Mouse (Mus musculus) forebrain, embryonic 15.5 days (tissue): ENCODE results near the gene Clstn1. TPM values are rescaled to one million over a fixed set of nuclear protein-coding genes. Genes with fewer than 3 reads are reported as not detected.
A peak's percentile ranks its signal among the peaks of the same experiment; 100 is the strongest.

Experiments
- ATAC-seq: fragments of 200-750 bp; cut with Nextera tagmentation; replicated peaks from 2 replicates; pipeline ENCODE4 v1.8.0; 2017; ENCODE audit warnings: mild to moderate bottlenecking, moderate TSS enrichment, moderate library complexity
- H3K27ac ChIP-seq: fragments of 300-500 bp; sonication (generic); replicated peaks from 2 replicates; pipeline ENCODE4 v1.5.1; 2015; ENCODE audit warnings: mild to moderate bottlenecking, inconsistent platforms
- H3K27me3 ChIP-seq: fragments of 300-500 bp; sonication (generic); 2 replicates; pipeline ENCODE4 v1.6.1; 2015; ENCODE audit warnings: inconsistent platforms
- H3K36me3 ChIP-seq: fragments of 300-500 bp; sonication (generic); 2 replicates; pipeline ENCODE4 v1.6.1; 2015; ENCODE audit warnings: mild to moderate bottlenecking, inconsistent platforms
- H3K4me1 ChIP-seq: fragments of 300-500 bp; sonication (generic); 2 replicates; pipeline ENCODE4 v1.6.1; 2015; ENCODE audit warnings: inconsistent platforms
- H3K4me2 ChIP-seq: fragments of 300-500 bp; sonication (generic); replicated peaks from 2 replicates; pipeline ENCODE4 v1.6.1; 2015; ENCODE audit warnings: mild to moderate bottlenecking, inconsistent platforms
- H3K4me3 ChIP-seq: fragments of 300-500 bp; sonication (generic); 2 replicates; pipeline ENCODE4 v1.5.1; 2015; ENCODE audit warnings: mild to moderate bottlenecking, inconsistent platforms
- H3K9ac ChIP-seq: fragments of 300-500 bp; sonication (generic); replicated peaks from 2 replicates; pipeline ENCODE4 v1.6.1; 2015; ENCODE audit warnings: mild to moderate bottlenecking, inconsistent platforms
- H3K9me3 ChIP-seq: fragments of 300-500 bp; sonication (generic); 2 replicates; pipeline ENCODE4 v1.6.1; 2016; ENCODE audit warnings: inconsistent platforms
- WGBS: fragments of 180-500 bp; shearing (Covaris S2); methylation state at CpG from one replicate; pipeline ENCODE4 v1.1.7; 2015; ENCODE audit warnings: mixed read lengths; 5-methylcytosine and 5-hydroxymethylcytosine counted together
- polyA plus RNA-seq: library from polyadenylated mRNA; unstranded; fragments of >200 nt; fragmentation: Nextera tagmentation; extraction: Ambion mirVana; gene quantifications from 2 replicates; pipeline ENCODE4 v1.2.1, GENCODE M21; 2015

Clstn1 gene
- polyA plus RNA-seq, 1 experiment from 2014 or later = 111 TPM

DNA sequence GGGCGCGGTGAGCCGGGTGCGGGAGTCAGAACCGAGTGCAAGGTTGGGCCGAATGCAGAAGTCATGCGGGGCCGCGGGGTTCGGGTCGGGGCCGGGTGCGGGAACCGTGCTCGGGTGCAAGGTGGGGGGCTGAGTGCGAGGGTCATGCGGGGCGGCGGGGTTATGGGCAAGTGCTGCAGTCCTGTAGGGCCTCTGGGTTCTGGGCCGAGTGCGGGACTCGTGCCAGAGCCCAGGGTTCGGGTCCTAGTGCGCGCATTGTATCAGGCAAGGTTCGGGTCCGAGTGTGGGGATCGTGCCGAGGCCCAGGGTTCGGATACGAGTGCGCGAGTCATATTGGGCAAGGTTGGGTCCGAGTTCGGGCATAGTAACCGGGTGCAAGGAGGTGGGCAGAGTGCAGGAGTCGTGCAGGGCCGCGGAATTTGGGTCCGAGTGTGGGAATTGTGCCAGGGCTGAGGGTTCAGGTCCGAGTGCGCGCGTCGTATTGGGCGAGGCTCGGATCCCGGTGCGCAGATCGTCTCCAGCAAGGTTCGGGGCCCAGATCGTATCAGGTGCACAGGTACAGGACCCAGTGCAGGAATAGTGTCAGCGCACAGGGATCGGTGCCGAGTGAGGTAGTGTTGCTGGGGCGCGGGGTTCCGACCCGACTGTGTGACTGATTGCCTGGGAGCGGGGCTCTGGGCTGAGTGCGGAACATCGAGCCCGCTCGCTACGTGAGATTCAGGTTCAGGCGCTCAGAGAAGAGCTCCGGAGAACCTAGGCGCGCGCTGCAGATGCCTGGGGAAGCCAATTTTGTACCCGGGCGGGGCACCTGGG, 721 bp downstream of the Clstn1 start:
- Histone ChIP-seq H3K27me3 (no peaks in the 10 kb centered on the region), H3K4me3 (peak overlapping the region; percentile 90), H3K4me2 (peak overlapping the region; percentile 99), H3K36me3 (no peaks in the 10 kb centered on the region), H3K4me1 (peaks cover 31% of the 10 kb centered on the region), H3K9me3 (no peaks in the 10 kb centered on the region), H3K9ac (peak overlapping the region; percentile 88), H3K27ac (peak overlapping the region; percentile 75)
- under 1% methylated on average over 72 of the region's 72 CpGs for WGBS
- ATAC-seq = peak; percentile 49

DNA sequence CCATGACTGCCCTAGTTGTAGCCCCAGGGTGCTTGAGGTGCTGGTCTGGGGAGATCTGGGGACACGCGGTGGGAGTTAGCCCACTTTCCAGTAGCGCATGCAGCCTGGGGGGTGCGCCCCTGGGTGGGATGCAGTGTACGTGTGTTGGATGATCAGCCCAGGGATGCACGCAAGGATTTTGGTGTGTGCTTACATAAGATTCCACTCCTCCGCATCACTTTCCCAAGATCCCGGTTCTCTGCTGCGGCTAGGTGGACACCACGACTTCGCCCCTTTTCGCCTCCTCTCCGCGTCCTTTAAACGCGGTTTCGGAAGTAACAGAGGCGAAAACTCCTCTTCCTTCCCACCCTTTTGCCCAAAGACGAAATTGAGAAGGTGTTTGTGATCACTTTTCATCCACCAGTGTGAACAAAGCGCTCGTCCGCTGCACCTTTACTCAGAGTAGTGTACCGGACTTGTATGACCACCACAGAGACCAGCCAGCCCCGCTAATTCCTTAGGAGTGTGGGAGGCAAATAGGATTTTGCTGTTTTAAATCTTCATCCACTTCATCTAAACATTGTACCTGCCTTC, 1.4 kb downstream of the Clstn1 start:
- Histone ChIP-seq H3K9me3 (no peaks in the 10 kb centered on the region), H3K4me1 (peaks cover 31% of the 10 kb centered on the region), H3K27ac (peak overlapping the region; percentile 14; the same call in 1 of the 2 replicates), H3K9ac (peak overlapping the region; percentile 88), H3K36me3 (no peaks in the 10 kb centered on the region), H3K4me3 (peak overlapping the region; percentile 90), H3K4me2 (peak overlapping the region; percentile 99), H3K27me3 (no peaks in the 10 kb centered on the region)
- no peak for ATAC-seq
- 2% methylated on average over 24 of the region's 24 CpGs for WGBS

DNA sequence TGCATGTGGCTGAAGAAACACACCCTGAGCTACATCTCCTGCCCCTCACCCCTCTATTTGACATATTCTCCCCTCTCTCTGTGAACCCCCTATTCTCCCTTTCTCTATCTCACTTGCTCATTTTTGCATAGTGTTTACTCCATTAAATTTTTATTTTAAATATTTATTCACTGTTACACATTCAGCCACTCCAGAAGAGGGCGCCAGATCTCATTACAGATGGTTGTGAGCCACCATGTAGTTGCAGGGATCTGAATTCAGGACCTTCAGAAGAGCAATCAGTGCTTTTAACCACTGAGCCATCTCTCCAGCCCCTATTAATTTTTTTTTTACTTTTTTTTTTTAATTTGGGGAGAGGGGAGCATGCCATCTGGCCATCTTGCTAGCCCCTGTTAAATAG, 3.9 kb downstream of the Clstn1 start:
- WGBS = 81% methylated on average over 1 of the region's 1 CpGs
- no peaks in the 10 kb centered on the region for H3K36me3 ChIP-seq
- H3K4me1 ChIP-seq = peaks cover 38% of the 10 kb centered on the region
- H3K27ac ChIP-seq = no peak overlapping the region
- H3K27me3 ChIP-seq = no peaks in the 10 kb centered on the region
- no peak overlapping the region for H3K4me3 ChIP-seq
- no peak overlapping the region for H3K9ac ChIP-seq
- H3K9me3 ChIP-seq = no peaks in the 10 kb centered on the region
- H3K4me2 ChIP-seq = no peak overlapping the region
- ATAC-seq = no peak

GRCm38 (mm10) chr4:149591486-149591885, 5.2 kb downstream of the Clstn1 start:
- Histone ChIP-seq H3K27me3 (no peaks in the 10 kb centered on the region), H3K9ac (no peak overlapping the region), H3K9me3 (no peaks in the 10 kb centered on the region), H3K4me1 (peaks cover 34% of the 10 kb centered on the region), H3K4me3 (no peak overlapping the region), H3K4me2 (no peak overlapping the region), H3K36me3 (no peaks in the 10 kb centered on the region), H3K27ac (no peak overlapping the region)
- 97% methylated on average over 2 of the region's 2 CpGs for WGBS
- ATAC-seq = no peak

DNA sequence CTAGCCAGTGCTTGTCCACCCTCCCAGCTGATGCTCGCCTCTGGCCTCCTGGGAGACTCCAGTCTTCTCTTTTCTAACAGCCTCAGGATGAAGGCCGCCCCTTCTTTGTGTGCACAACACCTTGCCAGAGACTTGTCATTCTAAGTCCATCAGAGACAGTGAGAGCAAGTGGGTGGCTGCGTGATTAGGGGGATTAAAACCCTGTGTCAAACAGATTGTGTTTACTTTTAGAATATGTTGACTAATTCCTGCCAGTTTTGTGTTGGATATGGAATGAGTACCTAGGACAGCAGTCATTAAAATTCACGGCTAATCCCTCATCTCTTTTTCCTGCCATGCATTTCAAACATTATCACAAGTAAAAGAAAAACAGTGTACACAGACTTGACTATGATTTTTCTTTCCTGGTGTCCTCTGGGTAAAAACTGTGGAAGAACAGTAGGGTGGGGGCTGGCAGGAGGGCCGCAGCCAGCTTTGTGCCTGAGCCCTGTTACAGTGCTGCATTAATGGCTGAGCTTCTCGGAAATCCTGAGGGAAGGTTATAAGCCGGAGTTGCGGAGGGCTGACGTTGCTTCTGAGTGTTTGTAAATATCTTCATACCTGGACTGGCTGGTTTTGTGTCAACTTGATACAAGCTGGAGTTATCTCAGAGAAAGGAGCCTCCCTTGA, 8.8 kb downstream of the Clstn1 start:
- WGBS = 47% methylated on average over 9 of the region's 9 CpGs
- Histone ChIP-seq H3K27ac (peak overlapping the region; percentile 75), H3K4me3 (no peak overlapping the region), H3K9ac (no peak overlapping the region), H3K4me2 (no peak overlapping the region), H3K4me1 (peaks cover 18% of the 10 kb centered on the region), H3K36me3 (no peaks in the 10 kb centered on the region), H3K27me3 (no peaks in the 10 kb centered on the region), H3K9me3 (no peaks in the 10 kb centered on the region)
- peak; percentile 74 for ATAC-seq

GRCm38 (mm10) chr4:149597641-149598208, 11.5 kb downstream of the Clstn1 start:
- no peak overlapping the region for H3K4me3 ChIP-seq
- H3K9me3 ChIP-seq = no peaks in the 10 kb centered on the region
- no peaks in the 10 kb centered on the region for H3K36me3 ChIP-seq
- peaks cover 24% of the 10 kb centered on the region for H3K4me1 ChIP-seq
- H3K4me2 ChIP-seq = no peak overlapping the region
- 68% methylated on average over 12 of the region's 12 CpGs for WGBS
- no peak overlapping the region for H3K9ac ChIP-seq
- ATAC-seq = no peak
- no peak overlapping the region for H3K27ac ChIP-seq
- no peaks in the 10 kb centered on the region for H3K27me3 ChIP-seq

DNA sequence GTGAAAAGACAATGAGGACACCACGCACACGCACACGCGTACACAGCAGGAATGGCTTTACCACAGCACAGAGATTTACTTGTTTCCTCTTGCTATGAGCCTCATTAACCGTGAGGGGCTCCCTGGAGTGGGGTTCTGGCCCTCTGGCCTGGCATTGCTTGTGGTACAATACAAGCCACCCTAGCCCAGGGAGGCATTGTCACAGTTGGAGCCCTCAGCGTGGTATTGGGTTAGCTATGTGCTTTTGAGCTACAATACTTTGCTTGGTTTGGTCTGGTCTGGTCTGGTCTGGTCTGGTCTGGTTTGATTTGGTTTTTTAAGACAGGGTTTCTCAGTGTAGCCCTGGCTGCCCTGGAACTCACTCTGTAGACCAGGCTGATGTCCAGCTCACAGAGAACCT, 13.3 kb downstream of the Clstn1 start:
- Histone ChIP-seq H3K27me3 (no peaks in the 10 kb centered on the region), H3K9ac (no peak overlapping the region), H3K4me3 (no peak overlapping the region), H3K27ac (no peak overlapping the region), H3K4me1 (peaks cover 23% of the 10 kb centered on the region), H3K36me3 (no peaks in the 10 kb centered on the region), H3K4me2 (no peak overlapping the region), H3K9me3 (no peaks in the 10 kb centered on the region)
- no peak for ATAC-seq
- whole genome bisulfite sequencing = 83% methylated on average over 6 of the region's 6 CpGs

DNA sequence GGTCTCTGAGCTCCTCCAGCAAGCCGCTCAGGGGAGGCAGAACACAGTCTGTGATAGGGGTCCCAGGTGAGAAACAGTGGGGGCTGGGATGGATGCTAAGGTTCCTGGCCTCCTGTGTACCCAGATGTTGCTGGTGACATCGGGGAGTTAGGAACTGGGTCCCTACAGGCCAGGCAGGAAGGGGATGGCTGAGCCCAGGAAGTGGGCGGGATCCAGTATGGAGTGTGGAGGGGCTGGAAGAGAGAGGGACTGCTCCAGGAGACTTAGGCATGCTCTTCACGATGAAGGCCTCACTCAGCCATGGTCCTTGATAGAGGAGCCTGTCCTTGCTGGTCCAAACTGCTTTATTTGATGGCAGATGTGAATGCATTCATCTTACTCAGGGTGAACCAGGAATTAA, 13.9 kb downstream of the Clstn1 start:
- Histone ChIP-seq H3K9me3 (no peaks in the 10 kb centered on the region), H3K4me2 (no peak overlapping the region), H3K4me3 (no peak overlapping the region), H3K27me3 (no peaks in the 10 kb centered on the region), H3K9ac (no peak overlapping the region), H3K4me1 (peaks cover 18% of the 10 kb centered on the region), H3K36me3 (no peaks in the 10 kb centered on the region), H3K27ac (no peak overlapping the region)
- 96% methylated on average over 4 of the region's 4 CpGs for WGBS
- no peak for ATAC-seq

- Histone ChIP-seq H3K27ac (no peak overlapping the region), H3K9me3 (no peaks in the 10 kb centered on the region), H3K4me2 (no peak overlapping the region), H3K36me3 (no peaks in the 10 kb centered on the region), H3K4me1 (peaks cover 15% of the 10 kb centered on the region), H3K4me3 (no peak overlapping the region), H3K9ac (no peak overlapping the region), H3K27me3 (no peaks in the 10 kb centered on the region)
- no peak for ATAC-seq
- WGBS = 19% methylated on average over 4 of the region's 4 CpGs
These were observed 15.2 kb downstream of the Clstn1 start for GRCm38 (mm10) chr4:149601484-149601883.

- H3K4me3 ChIP-seq = no peak overlapping the region
- H3K27me3 ChIP-seq = no peaks in the 10 kb centered on the region
- no peak overlapping the region for H3K27ac ChIP-seq
- H3K4me1 ChIP-seq = peaks cover 22% of the 10 kb centered on the region
- H3K36me3 ChIP-seq = no peaks in the 10 kb centered on the region
- no peak overlapping the region for H3K9ac ChIP-seq
- WGBS = 42% methylated on average over 7 of the region's 7 CpGs
- ATAC-seq = no peak
- H3K9me3 ChIP-seq = no peaks in the 10 kb centered on the region
- H3K4me2 ChIP-seq = no peak overlapping the region
These were observed 16.0 kb downstream of the Clstn1 start for GRCm38 (mm10) chr4:149602236-149602635.

DNA sequence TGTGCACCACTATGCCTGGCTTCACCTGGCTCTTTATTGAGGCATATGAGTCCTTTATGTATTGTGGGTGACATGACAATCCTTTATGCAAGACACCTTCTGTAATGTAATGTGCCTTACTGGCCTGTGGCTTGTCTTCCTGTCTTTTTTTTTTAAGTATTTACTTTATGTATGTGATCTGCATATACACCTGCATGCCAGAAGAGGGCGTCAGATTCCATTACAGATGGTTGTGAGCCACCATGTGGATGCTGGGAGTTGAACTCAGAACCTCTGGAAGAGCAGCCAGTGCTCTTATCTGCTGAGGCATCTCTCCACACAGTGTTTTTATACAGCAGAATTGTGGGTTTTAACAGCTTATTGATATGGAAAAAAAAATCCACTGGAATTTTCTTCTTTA, 17.6 kb downstream of the Clstn1 start:
- no peak overlapping the region for H3K4me3 ChIP-seq
- no peak overlapping the region for H3K9ac ChIP-seq
- H3K27me3 ChIP-seq = no peaks in the 10 kb centered on the region
- 56% methylated on average over 1 of the region's 1 CpGs for WGBS
- H3K9me3 ChIP-seq = no peaks in the 10 kb centered on the region
- no peaks in the 10 kb centered on the region for H3K36me3 ChIP-seq
- no peak overlapping the region for H3K4me2 ChIP-seq
- ATAC-seq = no peak
- H3K4me1 ChIP-seq = peaks cover 28% of the 10 kb centered on the region
- no peak overlapping the region for H3K27ac ChIP-seq

DNA sequence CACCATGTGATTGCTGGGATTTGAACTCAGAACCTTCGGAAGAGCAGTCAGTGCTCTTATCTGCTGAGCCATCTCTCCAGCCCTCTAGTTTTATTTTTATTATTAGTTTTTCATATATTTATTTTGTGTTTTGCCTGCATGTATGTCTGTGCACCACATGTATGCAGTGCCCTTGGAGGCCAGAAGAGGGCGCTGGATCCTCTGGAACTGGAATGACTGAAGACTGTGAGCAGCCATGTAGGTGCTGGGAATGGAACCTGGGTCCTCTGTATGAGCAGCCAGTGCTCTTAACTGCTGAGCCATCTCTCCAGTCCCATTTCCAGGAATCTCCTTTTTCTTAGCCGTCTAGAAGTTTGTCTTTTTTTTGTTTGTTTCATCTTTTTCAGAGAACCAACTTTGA, 18.2 kb downstream of the Clstn1 start:
- Histone ChIP-seq H3K4me2 (no peak overlapping the region), H3K9me3 (no peaks in the 10 kb centered on the region), H3K27ac (no peak overlapping the region), H3K27me3 (no peaks in the 10 kb centered on the region), H3K4me1 (peaks cover 35% of the 10 kb centered on the region), H3K36me3 (no peaks in the 10 kb centered on the region), H3K9ac (no peak overlapping the region), H3K4me3 (no peak overlapping the region)
- WGBS = 80% methylated on average over 3 of the region's 3 CpGs
- no peak for ATAC-seq
